Mouse (Mus musculus) spleen, adult 2 months (tissue): ENCODE measurements around the gene Pdrg1.

ENCODE experiments used
- CTCF ChIP-seq: fragments of 200-500 bp; IDR thresholded peaks from 2 replicates; pipeline ENCODE4 v1.5.1; 2011; ENCODE audit warnings: mild to moderate bottlenecking, inconsistent platforms; ENCODE audit not compliant: insufficient read depth, insufficient read length, insufficient replicate concordance; ENCODE audit errors: extremely low read depth
- POLR2A ChIP-seq: fragments of 200-500 bp; IDR thresholded peaks from 2 replicates; pipeline ENCODE4 v1.6.1; 2011; ENCODE audit warnings: low read depth, low read length, inconsistent platforms

GRCm38 (mm10) chr2:153032973-153033372, 17.7 kb upstream of the Pdrg1 start:
- TF ChIP-seq CTCF (no peak), POLR2A (no peak)
